Mouse (Mus musculus): Measurements from ENCODE around the gene Zbtb22. TPM values are rescaled to one million over a fixed set of nuclear protein-coding genes. Genes with fewer than 3 reads are reported as not detected.

Zbtb22 gene
- polyA plus RNA-seq, 1 experiment from 2014 or later = 7.9 TPM

DNA sequence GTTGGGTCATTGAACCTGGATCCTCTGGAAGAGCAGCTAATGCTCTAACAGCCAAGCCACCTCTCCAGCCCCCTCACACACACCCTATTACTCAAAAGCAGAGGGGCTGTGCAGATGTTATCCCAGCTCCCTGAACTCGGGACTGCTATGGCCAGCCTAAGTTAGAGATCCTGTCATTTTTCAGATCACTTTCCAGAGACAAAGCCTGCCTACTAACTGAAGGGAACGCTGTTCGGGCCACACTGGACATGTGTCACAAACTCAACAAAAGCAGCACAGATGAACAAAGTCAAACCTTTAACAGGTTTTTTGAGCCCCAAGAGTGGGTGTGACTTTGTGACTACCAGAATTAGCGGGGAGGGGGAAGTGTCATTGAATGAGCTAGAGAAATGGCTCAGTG, 37.2 kb downstream of the Zbtb22 start:
- peak overlapping the region; percentile 93 for H3K27ac ChIP-seq (ENCODE audit: low read depth)
- ATAC-seq = no peak
- 68% methylated on average over 4 of the region's 4 CpGs for WGBS (ENCODE audit: insufficient replicate concordance)
- no peak for DNase-seq
- peak overlapping the region; percentile 92 for H3K9ac ChIP-seq (replicated peaks)
- no peaks in the 10 kb centered on the region for H3K9me3 ChIP-seq (ENCODE audit: low read length)
- no peaks in the 10 kb centered on the region for H3K27me3 ChIP-seq (ENCODE audit: insufficient read depth, low read length)
- H3K36me3 ChIP-seq (replicated peaks; ENCODE audit: insufficient read depth, low read length) = peaks cover 26% of the 10 kb centered on the region
- peak overlapping the region; percentile 83; the same call in 1 of the 2 replicates for H3K4me3 ChIP-seq (ENCODE audit: low read depth, low read length)
- H3K4me1 ChIP-seq (ENCODE audit: insufficient read depth) = peaks cover 46% of the 10 kb centered on the region
- H3K4me2 ChIP-seq (ENCODE audit: low read depth, low read length) = peak overlapping the region; percentile 96
- no peak for TF ChIP-seq EP300 (IDR thresholded peaks at IDR 0.05; ENCODE audit: low read depth)

DNA sequence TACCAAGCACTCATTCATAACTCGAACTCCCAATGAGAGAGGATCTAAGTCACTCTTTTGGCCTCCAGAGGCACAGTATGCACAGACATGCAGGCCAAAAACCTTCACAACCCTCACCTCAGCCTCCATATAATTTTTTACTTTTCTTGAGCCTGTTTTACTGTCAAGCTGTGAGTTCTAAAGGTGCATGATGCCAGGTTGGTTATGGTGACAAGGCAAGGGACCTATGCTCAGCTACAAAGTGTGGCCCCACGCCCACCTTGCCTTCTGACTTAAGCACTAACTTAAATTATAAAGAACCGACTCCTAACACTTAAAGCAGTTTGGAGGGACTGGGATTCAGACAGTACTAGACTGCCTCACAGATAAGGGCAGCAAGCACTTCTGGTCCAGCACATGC, 37.6 kb downstream of the Zbtb22 start:
- Histone ChIP-seq H3K9me3 (ENCODE audit: low read length) (no peaks in the 10 kb centered on the region), H3K4me2 (ENCODE audit: low read depth, low read length) (peak overlapping the region; percentile 96), H3K27ac (ENCODE audit: low read depth) (peak overlapping the region; percentile 93), H3K4me1 (ENCODE audit: insufficient read depth) (peaks cover 42% of the 10 kb centered on the region), H3K27me3 (ENCODE audit: insufficient read depth, low read length) (no peaks in the 10 kb centered on the region), H3K4me3 (ENCODE audit: low read depth, low read length) (peak overlapping the region; percentile 83), H3K36me3 (replicated peaks; ENCODE audit: insufficient read depth, low read length) (peaks cover 30% of the 10 kb centered on the region), H3K9ac (replicated peaks) (peak overlapping the region; percentile 92)
- 62% methylated on average over 3 of the region's 3 CpGs for WGBS (ENCODE audit: insufficient replicate concordance)
- TF ChIP-seq EP300 (IDR thresholded peaks at IDR 0.05; ENCODE audit: low read depth) (no peak), CTCF (IDR thresholded peaks at IDR 0.05; ENCODE audit: low read depth) (no peak)
- DNase-seq (no peak), ATAC-seq (no peak)

DNA sequence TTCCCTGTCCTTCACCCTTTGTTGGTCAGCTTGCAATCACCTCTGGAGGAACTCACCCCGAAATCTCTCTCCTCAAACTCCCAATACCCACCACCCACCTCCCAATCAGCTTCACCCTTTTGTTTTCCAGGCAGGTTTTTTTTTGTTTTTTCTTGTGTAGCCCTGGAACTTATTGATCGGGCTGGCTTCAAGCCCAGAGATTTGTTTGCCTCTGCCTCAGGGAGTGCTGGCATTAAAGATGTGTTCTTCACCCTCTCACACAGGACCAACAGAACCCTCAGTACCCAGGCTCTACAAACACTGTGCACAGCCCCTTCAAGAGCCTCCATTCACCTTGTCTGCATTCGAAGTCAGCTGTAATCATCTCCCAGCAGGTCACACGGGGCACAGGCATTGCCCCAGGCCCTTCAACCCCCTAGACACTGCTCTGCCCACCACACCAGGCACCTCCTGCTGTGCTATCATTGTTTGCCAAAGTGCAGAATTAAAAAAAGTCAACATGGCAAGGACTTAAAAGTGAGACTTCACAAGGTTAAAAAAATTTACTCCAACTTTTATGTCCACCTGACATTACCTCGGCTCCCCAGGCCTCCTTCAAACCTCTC, 38.4 kb downstream of the Zbtb22 start:
- Histone ChIP-seq H3K4me2 (ENCODE audit: low read depth, low read length) (peak overlapping the region; percentile 96), H3K4me1 (ENCODE audit: insufficient read depth) (peaks cover 42% of the 10 kb centered on the region), H3K27me3 (ENCODE audit: insufficient read depth, low read length) (no peaks in the 10 kb centered on the region), H3K9ac (replicated peaks) (peak overlapping the region; percentile 92), H3K4me3 (ENCODE audit: low read depth, low read length) (peak overlapping the region; percentile 83), H3K36me3 (replicated peaks; ENCODE audit: insufficient read depth, low read length) (peaks cover 38% of the 10 kb centered on the region), H3K27ac (ENCODE audit: low read depth) (peak overlapping the region; percentile 93), H3K9me3 (ENCODE audit: low read length) (no peaks in the 10 kb centered on the region)
- ATAC-seq (no peak), DNase-seq (peak; percentile 80)
- 24% methylated on average over 5 of the region's 5 CpGs for WGBS (ENCODE audit: insufficient replicate concordance)
- TF ChIP-seq EP300 (IDR thresholded peaks at IDR 0.05; ENCODE audit: low read depth) = no peak
- TF ChIP-seq CTCF (IDR thresholded peaks at IDR 0.05; ENCODE audit: low read depth) = no peak

DNA sequence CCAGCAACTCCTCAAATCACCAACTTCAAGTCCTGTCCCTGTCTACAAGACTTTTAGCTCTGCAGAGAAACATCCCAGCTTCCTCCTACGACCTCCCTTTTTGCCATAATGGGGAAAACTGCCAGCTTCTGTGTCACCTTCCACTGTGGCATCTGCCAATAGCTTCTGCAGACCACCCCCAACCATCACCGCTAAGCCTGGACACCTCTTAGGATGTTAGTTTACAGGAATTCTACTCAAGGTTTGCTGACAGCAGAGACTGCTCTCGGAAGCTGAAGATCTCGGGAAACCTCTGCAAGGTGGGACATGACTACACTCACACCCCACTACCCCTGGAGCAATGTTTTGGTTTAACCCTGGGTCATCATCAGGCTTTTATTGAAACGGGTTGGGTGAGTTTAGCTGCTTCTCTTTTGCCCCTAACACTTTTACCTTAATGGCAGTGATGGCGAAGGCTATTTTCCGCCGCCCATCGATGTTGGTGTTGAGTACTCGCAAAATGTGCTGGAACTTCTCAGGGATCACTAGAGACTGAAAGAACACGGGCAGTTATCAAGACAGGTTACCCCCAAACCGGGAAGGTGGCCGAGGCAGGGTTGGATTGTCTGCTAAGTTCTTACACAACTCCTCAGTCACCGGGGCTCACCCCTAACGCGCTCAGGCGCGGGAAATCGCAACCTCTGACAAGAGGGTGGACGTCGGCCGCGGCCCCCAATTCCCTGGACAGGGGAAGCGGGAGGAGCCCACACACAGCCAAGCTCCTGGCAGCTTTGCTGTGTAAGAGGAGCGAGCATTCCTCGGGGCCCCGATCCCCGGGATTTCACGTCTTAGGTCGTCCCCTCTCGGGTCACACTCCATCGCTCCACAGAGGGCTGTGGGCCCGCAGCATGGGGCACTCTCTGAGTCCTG, 39.2 kb downstream of the Zbtb22 start:
- Histone ChIP-seq H3K27me3 (ENCODE audit: insufficient read depth, low read length) (no peaks in the 10 kb centered on the region), H3K9me3 (ENCODE audit: low read length) (no peaks in the 10 kb centered on the region), H3K4me3 (ENCODE audit: low read depth, low read length) (peak overlapping the region; percentile 83), H3K27ac (ENCODE audit: low read depth) (peak overlapping the region; percentile 93), H3K9ac (replicated peaks) (peak overlapping the region; percentile 92), H3K4me1 (ENCODE audit: insufficient read depth) (peaks cover 42% of the 10 kb centered on the region), H3K4me2 (ENCODE audit: low read depth, low read length) (peak overlapping the region; percentile 96), H3K36me3 (replicated peaks; ENCODE audit: insufficient read depth, low read length) (peaks cover 46% of the 10 kb centered on the region)
- no peak for DNase-seq
- no peak for TF ChIP-seq CTCF (IDR thresholded peaks at IDR 0.05; ENCODE audit: low read depth)
- TF ChIP-seq EP300 (IDR thresholded peaks at IDR 0.05; ENCODE audit: low read depth) = no peak
- peak; percentile 8; the same call in 1 of the 2 replicates for ATAC-seq
- WGBS (ENCODE audit: insufficient replicate concordance) = 1% methylated on average over 33 of the region's 33 CpGs

DNA sequence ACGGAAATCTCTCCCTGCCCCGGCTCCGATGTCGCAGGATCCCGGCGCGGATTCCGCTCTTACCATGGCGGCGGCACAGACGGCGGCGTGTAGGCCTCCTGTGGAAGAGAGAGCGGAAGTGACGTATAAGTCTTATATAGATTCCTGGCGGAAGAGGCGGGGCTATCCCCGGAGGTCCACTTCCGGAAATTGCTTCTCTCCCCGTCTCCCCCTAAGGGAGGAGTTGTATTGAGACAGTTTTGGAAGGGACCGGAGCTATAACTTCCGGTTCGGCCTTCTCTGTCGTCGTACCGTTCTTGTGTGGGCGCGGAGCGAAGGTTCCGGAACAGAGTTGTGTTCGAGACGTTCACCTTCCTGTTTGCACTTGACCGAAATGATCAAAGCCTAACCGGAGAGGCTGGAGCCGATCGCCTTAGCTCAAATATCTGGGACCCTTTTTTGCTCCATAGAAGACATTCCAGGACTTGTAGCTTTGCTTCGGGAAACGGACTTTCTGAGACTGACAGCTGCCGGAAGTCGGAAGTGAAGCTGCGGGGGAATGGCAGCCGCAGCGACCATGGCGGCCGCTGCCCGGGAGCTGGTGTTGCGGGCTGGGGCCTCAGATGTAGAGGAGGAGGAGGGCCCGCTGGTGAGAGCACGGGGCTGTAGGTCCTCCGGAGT, 40.0 kb downstream of the Zbtb22 start, which contains the start of the genes Vps52 and Rps18:
Vps52 (plus strand) TSS at position 258 of the 660 bp plus-strand sequence.
Rps18 (minus strand) TSS at position 447 of the 660 bp plus-strand sequence.
- Histone ChIP-seq H3K9ac (replicated peaks) (peak within 1 kb of the TSS; percentile 92), H3K27me3 (ENCODE audit: insufficient read depth, low read length) (no peaks in the 10 kb centered on the region), H3K4me2 (ENCODE audit: low read depth, low read length) (peak within 1 kb of the TSS; percentile 96), H3K9me3 (ENCODE audit: low read length) (no peaks in the 10 kb centered on the region), H3K4me1 (ENCODE audit: insufficient read depth) (peaks cover 36% of the 10 kb centered on the region), H3K36me3 (replicated peaks; ENCODE audit: insufficient read depth, low read length) (peaks cover 49% of the 10 kb centered on the region), H3K4me3 (ENCODE audit: low read depth, low read length) (peak within 1 kb of the TSS; percentile 83), H3K27ac (ENCODE audit: low read depth) (peak within 1 kb of the TSS; percentile 93)
- TF ChIP-seq EP300 (IDR thresholded peaks at IDR 0.05; ENCODE audit: low read depth) (peak; percentile 74), CTCF (IDR thresholded peaks at IDR 0.05; ENCODE audit: low read depth) (peak; percentile 40)
- DNase-seq = peak; percentile 96
- WGBS (ENCODE audit: insufficient replicate concordance) = 0% methylated on average over 50 of the region's 50 CpGs
- peak; percentile 88 for ATAC-seq

DNA sequence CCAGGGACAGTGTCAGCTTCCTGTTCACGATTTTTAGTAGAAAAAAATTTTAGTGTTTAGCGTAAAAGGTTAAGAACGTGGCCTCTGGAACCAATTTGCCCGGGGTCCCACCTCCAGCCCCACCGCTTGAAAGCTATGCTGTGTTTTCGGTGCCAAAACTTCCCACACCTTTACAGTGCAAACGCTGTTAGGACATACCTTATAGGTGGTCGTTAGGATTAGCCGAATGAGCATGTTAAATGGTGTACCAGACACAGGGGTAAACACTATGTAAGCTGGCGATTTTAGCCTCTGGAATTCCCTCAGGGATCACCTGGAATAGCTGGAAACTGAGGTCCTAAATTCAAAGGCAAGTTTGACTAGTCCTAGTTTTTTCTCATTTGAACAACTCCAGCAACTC, 40.6 kb downstream of the Zbtb22 start:
- ATAC-seq (no peak), DNase-seq (no peak)
- H3K4me1 ChIP-seq (ENCODE audit: insufficient read depth) = peaks cover 29% of the 10 kb centered on the region
- WGBS (ENCODE audit: insufficient replicate concordance) = 2% methylated on average over 10 of the region's 10 CpGs
- H3K4me2 ChIP-seq (ENCODE audit: low read depth, low read length) = peak overlapping the region; percentile 76
- peak overlapping the region; percentile 93 for H3K27ac ChIP-seq (ENCODE audit: low read depth)
- no peak for TF ChIP-seq EP300 (IDR thresholded peaks at IDR 0.05; ENCODE audit: low read depth)
- no peak for TF ChIP-seq CTCF (IDR thresholded peaks at IDR 0.05; ENCODE audit: low read depth)
- H3K9ac ChIP-seq (replicated peaks) = peak overlapping the region; percentile 80
- peaks cover 53% of the 10 kb centered on the region for H3K36me3 ChIP-seq (replicated peaks; ENCODE audit: insufficient read depth, low read length)
- peak overlapping the region; percentile 83 for H3K4me3 ChIP-seq (ENCODE audit: low read depth, low read length)
- no peaks in the 10 kb centered on the region for H3K27me3 ChIP-seq (ENCODE audit: insufficient read depth, low read length)
- no peaks in the 10 kb centered on the region for H3K9me3 ChIP-seq (ENCODE audit: low read length)
